ENCODE assay signal across 11 mouse cellular contexts in genomic region chr17:80193075-80193474, GRCm38 (mm10). TPM values are rescaled to one million over a fixed set of nuclear protein-coding genes. Genes with fewer than 3 reads are reported as not detected.
DNase-seq lines count a peak whose midpoint lies in the region; ATAC-seq and TF ChIP-seq lines count a peak whose summit lies in the region.
"Had no signal": no experiment of that assay in that cellular context is flagged by ENCODE, and none has a peak within 500 bp of the region (broad histone marks: within the 10 kb centered on the region; RNA-seq: fewer than 3 reads in every experiment).

No protein-coding gene starts in this region.

- TF ChIP-seq CTCF in kidney, adult 2 months (conservative IDR thresholded peaks at IDR 0.05; ENCODE audit: insufficient read depth, insufficient read length, low read depth, low read length) = no peak

- no peak overlapping the region for H3K4me3 ChIP-seq in kidney, adult 2 months (ENCODE audit: insufficient read depth, low read depth, low read length)
- H3K4me3 ChIP-seq: myocyte had no signal

- ATAC-seq in erythroblast, adult 5-6 weeks (replicated peaks; ENCODE audit: low FRiP score, poor library complexity, severe bottlenecking) = peak; percentile 35; the same call in 1 of the 2 replicates

- no peaks in the 10 kb centered on the region for H3K4me1 ChIP-seq in kidney, adult 2 months (ENCODE audit: control insufficient read depth, insufficient read depth, low read length)

- TF ChIP-seq POLR2A in kidney, adult 2 months (IDR thresholded peaks at IDR 0.05; ENCODE audit: low read depth, low read length) = no peak

- WGBS in kidney, adult 2 months = 57% methylated on average over 5 of the region's 5 CpGs

- no peaks in the 10 kb centered on the region; the same call in 1 of the 2 replicates for H3K36me3 ChIP-seq in kidney, adult 2 months (ENCODE audit: control insufficient read depth, insufficient read depth, low read length)

- peak; percentile 24 for DNase-seq in cerebellum, adult 8-10 months
- no peak for DNase-seq in cerebellum, adult 11-12 months
- peak; percentile 31 for DNase-seq in kidney, adult 2 months
- no peak for DNase-seq in kidney, postnatal 25 days
- peak; percentile 52 for DNase-seq in CD4-positive helper T cell, adult 2 months (ENCODE audit: low read depth, low spot score)
- no peak for DNase-seq in right cerebral cortex, postnatal 25 days
- no peak for DNase-seq in c-Kit-positive CD71-positive TER-119-positive erythroid progenitor cells, embryonic 14.5 days (ENCODE audit: low spot score)
- DNase-seq: B cell, adult 2 months; thymus, adult 18-20 months had no signal

- no peak overlapping the region for H3K27ac ChIP-seq in kidney, adult 2 months (ENCODE audit: insufficient read depth, low read depth, low read length)

- H3K27me3 ChIP-seq in kidney, adult 2 months (replicated peaks; ENCODE audit: control insufficient read depth, insufficient read depth, low read length) = no peaks in the 10 kb centered on the region

RNA-seq across cellular contexts. Expression of gene Srsf7, which starts 14.0 kb away (rescaled TPM):
- polyA plus RNA-seq in kidney, adult 2 months (2012; rRNA removed) = 26.5 and 34.3 TPM in 2 replicates
- 90.1 and 116 TPM in 2 replicates for total RNA-seq in erythroblast, adult 5-6 weeks (2015; ENCODE audit: low replicate concordance)
- 89.8 and 90.9 TPM in 2 replicates for total RNA-seq in erythroblast, adult 5-6 weeks (2017; ENCODE audit: low replicate concordance)

RNA-seq across cellular contexts. Expression of gene Ttc39d, which starts 14.2 kb away (rescaled TPM):
- polyA plus RNA-seq in kidney, adult 2 months (2012; rRNA removed) = 0.04 and 0.05 TPM in 2 replicates
- not detected in 2 replicates for total RNA-seq in erythroblast, adult 5-6 weeks (2015; ENCODE audit: low replicate concordance)
- total RNA-seq in erythroblast, adult 5-6 weeks (2017; ENCODE audit: low replicate concordance) = not detected in 2 replicates

RNA-seq across cellular contexts. Expression of gene Gemin6, which starts 31.2 kb away (rescaled TPM):
- 2.5 and 2.9 TPM in 2 replicates for polyA plus RNA-seq in kidney, adult 2 months (2012; rRNA removed)
- total RNA-seq in erythroblast, adult 5-6 weeks (2015; ENCODE audit: low replicate concordance) = 2.9 and 5.6 TPM in 2 replicates
- 1.8 and 12.3 TPM in 2 replicates for total RNA-seq in erythroblast, adult 5-6 weeks (2017; ENCODE audit: low replicate concordance)

Comparison
In these comparisons a context has a peak if more than half of its experiments do, and no peak if none do; other contexts are left out.
1. DNase-seq: peak in cerebellum, adult 8-10 months (single experiment), kidney, adult 2 months (single experiment) and CD4-positive helper T cell, adult 2 months (single experiment); none in cerebellum, adult 11-12 months (single experiment), kidney, postnatal 25 days (0 of 2), right cerebral cortex, postnatal 25 days (single experiment) and c-Kit-positive CD71-positive TER-119-positive erythroid progenitor cells, embryonic 14.5 days (single experiment).